Mouse (Mus musculus): ENCODE data around the gene Grin1.

The Grin1 gene

GRCm38 (mm10) chr2:25318119-25318966 is 644 bp downstream of the Grin1 start:
- no peak for DNase-seq (ENCODE audit: low read depth)

DNA sequence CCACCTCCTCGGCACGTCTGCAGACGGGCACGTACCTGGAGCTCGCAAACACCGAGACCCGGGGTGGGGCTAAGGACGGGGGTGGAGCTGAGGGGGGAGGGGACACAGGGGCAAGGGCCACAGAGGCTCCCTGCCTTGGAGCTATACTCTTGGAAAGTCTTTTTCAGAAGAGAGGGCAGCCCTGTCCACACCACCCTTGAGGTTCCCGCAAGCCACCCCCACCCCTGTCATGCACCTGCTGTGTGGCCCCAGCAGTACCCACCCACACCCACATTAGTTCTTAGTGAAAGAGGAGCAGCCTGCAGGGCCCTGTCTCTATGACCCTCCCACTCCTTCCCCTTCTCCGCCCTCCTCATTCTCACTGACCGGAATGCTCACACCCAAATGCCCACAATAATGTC is 7.5 kb downstream of the Grin1 start:
- DNase-seq (ENCODE audit: low read depth), result no peak

DNA sequence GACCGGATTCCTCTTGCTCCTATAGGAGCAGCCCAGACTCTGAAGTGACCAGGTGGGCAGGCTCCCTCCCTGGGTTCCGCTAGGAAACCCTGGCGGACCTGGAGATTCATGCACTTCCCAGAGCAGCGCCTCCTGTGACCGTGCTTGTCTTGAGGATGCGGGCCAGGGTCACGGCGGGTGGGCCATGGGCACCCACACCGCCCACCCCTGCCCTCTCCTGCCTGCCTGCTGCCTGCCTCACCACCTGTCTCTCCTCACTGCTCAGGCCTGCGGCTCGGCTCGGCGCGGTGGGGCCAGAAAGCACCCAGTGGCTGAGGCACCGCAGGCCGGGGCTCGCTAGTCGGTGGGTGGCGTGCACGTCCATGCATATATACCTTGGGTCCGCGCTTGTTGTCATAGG is 8.0 kb downstream of the Grin1 start:
- DNase-seq (ENCODE audit: low read depth), result no peak

GRCm38 (mm10) chr2:25310180-25310579 is 8.8 kb downstream of the Grin1 start:
- no peak for DNase-seq (ENCODE audit: low read depth)

- no peak for DNase-seq (ENCODE audit: low read depth)
These were observed 13.2 kb downstream of the Grin1 start for GRCm38 (mm10) chr2:25305587-25306359.

DNA sequence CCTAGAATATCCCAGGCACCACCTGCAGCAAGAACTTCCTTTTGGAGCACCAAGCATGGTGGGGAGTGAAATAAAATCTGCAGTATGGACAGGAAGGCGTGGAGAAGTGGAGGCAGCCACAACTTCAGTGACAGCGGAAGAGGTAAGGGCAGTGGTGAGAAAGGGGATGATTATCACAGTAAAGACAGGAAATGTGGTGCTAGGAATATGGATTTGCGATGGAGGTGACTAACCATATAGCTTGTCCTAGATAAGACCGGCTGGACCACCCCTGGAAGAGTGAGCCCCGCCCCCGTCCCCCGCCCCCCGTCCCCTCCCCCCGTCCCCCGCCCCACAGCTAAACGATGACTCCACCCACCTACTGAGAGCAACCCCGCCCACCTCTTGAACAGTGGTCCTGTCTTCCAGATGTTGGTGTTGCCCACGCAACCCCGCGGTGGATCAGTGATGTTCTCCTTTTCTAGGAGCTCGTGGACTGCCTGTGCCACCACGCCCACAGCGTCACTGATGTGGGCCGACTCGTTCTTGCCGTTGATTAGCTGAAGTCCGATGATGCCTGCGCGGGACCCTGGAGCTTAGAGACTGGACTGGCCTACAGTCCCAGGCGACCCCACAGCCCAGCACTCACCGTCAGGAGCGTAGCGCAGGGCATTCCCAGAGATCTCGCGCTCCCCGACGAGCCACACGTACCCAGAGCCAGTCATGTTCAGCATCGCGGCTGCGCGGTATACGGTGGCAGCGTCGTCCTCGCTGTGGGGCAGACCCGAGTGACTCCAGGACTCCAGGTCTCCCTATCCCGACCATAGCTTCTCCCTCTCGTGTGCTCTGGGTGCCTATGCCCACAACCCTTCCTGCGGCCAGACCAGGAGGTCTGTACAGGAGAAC is 14.1 kb downstream of the Grin1 start:
- DNase-seq (ENCODE audit: low read depth), result no peak

GRCm38 (mm10) chr2:25303931-25304656 is 14.9 kb downstream of the Grin1 start:
- DNase-seq (ENCODE audit: low read depth), result no peak

DNA sequence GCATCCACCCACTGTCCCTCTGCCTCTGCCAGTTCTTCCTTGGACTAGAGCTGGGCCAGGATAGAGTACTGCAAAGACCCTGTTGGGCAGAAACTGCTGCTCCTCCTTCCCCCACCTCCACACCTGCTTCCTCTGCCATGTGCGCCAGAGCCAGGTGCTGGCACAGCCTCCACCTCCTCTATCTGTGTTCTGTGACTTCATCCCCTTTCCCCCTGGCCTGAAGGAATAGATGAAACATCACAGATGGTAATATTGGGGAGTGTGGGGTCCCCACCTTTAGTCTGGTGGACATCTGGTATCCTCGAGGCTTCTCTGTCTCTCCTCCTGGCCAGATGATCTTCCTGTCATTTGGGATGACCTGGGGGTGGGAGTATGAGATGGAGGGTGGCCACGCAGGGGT is 15.5 kb downstream of the Grin1 start:
- no peak for DNase-seq (ENCODE audit: low read depth)

- no peak for DNase-seq (ENCODE audit: low read depth)
These were observed 20.9 kb downstream of the Grin1 start for GRCm38 (mm10) chr2:25298046-25298445.

DNA sequence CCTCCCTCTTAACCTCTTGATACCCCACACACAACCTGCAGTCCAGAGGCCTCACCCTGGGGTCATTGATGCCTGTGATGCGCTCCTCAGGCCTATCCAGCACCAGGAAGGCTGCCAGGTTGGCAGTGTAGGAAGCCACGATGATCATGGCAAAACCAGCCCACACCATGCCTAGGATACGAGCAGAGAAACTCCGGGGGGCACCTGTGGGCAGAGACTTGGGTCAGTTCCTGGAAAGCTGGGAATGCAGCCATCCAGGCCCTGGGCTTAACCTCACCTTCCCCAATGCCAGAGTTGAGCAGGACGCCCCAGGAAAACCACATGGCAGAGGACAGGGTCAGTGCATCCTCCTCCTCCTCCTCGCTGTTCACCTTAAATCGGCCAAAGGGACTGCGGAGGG is 21.9 kb downstream of the Grin1 start:
- DNase-seq (ENCODE audit: low read depth), result no peak

- no peak for DNase-seq (ENCODE audit: low read depth)
These were observed 25.3 kb downstream of the Grin1 start for GRCm38 (mm10) chr2:25293706-25294105.

DNA sequence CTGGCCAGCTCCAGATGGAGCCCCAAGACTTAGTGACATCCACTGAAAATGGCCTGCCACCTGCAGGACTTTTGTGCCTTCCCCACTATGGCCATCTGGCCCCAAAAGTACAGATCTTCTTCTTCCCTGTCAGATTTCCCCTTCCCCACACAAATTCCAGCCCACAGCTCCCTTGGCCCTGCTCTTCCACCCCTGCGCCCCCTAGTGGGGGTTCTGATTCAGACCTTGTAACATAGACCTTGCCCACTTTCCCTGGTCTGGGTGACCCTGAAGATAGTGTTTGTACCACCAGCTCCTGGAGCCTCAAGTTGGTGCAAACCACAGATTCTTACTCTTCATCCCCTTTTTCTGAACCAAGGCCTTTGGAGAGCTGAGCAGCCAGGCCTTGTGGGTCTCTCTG is 26.1 kb downstream of the Grin1 start:
- peak; percentile 89 for DNase-seq (ENCODE audit: low read depth)

DNA sequence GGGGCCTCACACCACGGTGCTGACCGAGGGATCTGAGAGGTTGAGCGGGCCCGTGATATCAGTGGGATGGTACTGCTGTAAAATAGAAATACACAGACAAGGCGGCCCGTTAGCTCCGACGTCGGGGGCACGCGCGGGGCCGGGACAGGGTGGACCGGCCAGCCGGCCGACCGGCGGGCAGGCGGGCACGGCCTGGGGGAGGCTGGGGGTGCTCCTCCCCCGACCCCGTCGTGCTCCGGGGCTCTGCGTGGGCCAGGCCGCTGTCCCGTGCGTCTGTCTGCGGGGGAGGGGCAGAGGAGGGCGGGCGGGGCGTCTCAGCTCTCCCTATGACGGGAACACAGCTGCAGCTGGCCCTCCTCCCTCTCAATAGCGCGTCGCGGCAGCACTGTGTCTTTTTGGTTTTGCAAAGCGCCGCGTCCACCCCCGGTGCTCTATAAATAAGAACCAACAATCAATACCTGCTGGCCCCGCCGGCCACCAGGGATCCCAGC is 26.9 kb downstream of the Grin1 start:
- DNase-seq (ENCODE audit: low read depth), result peak; percentile 71

DNA sequence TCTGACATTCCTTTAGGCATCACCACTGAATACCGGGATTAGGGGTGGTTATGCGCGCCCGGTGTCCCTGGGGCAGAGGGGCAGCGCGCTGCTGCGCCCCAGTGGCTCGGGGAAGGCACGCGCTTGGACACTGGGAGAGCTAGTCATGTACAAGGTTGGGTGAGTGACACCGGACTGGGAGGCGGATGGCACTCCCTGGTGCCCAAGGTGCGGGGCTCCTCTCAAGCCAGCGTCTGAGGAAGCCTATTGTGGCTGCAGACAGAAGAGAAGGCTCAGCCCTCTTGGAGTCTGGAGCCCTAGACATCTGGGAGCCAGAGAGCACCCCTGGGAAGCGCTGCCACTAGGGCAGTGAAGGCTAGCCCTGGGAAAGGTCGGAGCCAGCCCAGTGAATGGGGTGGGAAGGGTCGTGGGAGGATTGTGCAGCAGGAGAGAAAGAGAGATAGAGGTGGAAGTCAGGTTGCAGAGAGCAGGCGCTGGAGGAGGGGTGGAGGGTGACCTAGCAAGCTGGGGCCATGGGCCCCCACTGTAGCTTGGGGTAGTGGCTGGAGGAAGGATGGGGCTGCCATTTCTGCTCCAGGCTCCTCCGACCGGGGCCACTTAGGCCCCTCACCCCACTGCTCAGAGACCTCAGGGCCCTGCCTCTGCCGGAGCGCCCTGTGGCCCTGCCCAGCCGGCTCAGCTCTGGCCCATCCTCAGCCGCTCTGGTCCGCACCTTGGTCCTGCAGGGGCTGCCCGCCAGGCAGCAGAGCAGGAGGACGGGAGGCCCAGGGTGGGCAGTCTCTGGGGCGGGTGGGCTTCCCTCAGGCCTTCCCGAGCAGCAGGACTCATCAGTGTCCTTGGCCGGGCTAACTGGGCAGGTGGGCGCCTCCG is 27.6 kb downstream of the Grin1 start:
- DNase-seq (ENCODE audit: low read depth), result no peak

- no peak for DNase-seq (ENCODE audit: low read depth)
These were observed 28.2 kb downstream of the Grin1 start for GRCm38 (mm10) chr2:25290816-25291130.

GRCm38 (mm10) chr2:25290101-25290815 is 28.7 kb downstream of the Grin1 start:
- no peak for DNase-seq (ENCODE audit: low read depth)

- DNase-seq (ENCODE audit: low read depth), result no peak
These were observed 29.3 kb downstream of the Grin1 start, which contains the start of gene Lrrc26 for GRCm38 (mm10) chr2:25289651-25290050. Lrrc26 (plus strand) TSS chr2:25289915.

GRCm38 (mm10) chr2:25288734-25289345 is 30.1 kb downstream of the Grin1 start:
- DNase-seq (ENCODE audit: low read depth), result no peak

DNA sequence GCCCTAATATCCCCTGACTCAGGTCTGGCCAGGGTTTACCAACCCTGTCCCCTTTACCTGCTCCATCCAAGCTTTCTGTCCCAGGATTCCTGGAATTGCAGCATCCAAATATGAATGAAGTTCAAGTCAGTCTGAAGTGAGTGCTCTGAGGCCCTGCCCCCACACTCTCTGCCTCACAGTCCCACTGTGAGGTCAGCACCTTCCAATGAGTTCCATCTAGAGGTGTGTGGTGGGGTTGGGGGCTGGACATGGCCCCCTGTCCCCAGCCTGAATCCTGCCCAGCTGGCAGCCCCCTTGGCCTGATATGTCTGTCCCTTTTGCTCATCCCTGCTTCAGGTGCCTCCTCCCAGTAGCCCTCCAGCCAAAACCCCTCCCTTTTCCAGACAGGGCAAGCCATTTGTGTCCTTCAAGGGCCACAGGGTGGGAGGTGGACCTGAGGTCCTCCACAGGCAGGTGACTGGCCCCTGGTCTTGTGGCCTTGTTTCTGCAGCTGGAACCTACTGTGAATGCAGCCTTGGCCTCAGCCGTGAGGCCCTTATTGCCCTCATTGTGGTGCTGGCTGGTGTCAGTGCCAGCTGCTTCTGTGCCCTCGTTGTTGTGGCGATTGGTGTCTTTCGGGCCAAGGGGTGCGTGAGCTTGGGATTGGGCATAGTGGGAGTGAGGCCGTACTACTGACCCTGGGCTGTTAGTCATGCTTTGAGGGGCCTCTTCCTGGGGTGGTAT is 30.9 kb downstream of the Grin1 start, which contains the start of gene Tmem210:
Tmem210 (plus strand) TSS at position 219 of the 723 bp plus-strand sequence.
- no peak for DNase-seq (ENCODE audit: low read depth)
